Mouse (Mus musculus) forebrain, embryonic 14.5 days (tissue): ENCODE results near the gene Olfr424. TPM values are rescaled to one million over a fixed set of nuclear protein-coding genes. Genes with fewer than 3 reads are reported as not detected.

Source experiments
- ATAC-seq: fragments of 200-750 bp; cut with Nextera tagmentation; 2 replicates; pipeline ENCODE4 v1.8.0; 2017; ENCODE audit warnings: mild to moderate bottlenecking, moderate library complexity
- DNase-seq: peaks from one replicate; pipeline ENCODE4 v3.0.0-alpha.2; 2015; ENCODE audit warnings: low spot score
- H3K27ac ChIP-seq: fragments of 300-500 bp; sonication (generic); 2 replicates; pipeline ENCODE4 v1.5.1; 2014; ENCODE audit warnings: low read depth, mild to moderate bottlenecking, control low read depth, low read length, moderate library complexity
- H3K27me3 ChIP-seq: fragments of 300-500 bp; sonication (generic); replicated peaks from 2 replicates; pipeline ENCODE4 v1.6.1; 2014; ENCODE audit warnings: low read length, control low read depth, mixed read lengths; ENCODE audit not compliant: control insufficient read depth, insufficient read depth
- H3K36me3 ChIP-seq: fragments of 300-500 bp; sonication (generic); 2 replicates; pipeline ENCODE4 v1.6.1; 2014; ENCODE audit warnings: low read length, control low read depth; ENCODE audit not compliant: control insufficient read depth, insufficient read depth
- H3K4me1 ChIP-seq: fragments of 300-500 bp; sonication (generic); 2 replicates; pipeline ENCODE4 v1.6.1; 2014; ENCODE audit warnings: antibody characterized with exemption, low read length, control low read depth; ENCODE audit not compliant: control insufficient read depth, insufficient read depth
- H3K4me2 ChIP-seq: fragments of 300-500 bp; sonication (generic); 2 replicates; pipeline ENCODE4 v1.6.1; 2014; ENCODE audit warnings: mild to moderate bottlenecking, control low read depth, low read length
- H3K4me3 ChIP-seq: fragments of 300-500 bp; sonication (generic); 2 replicates; pipeline ENCODE4 v1.5.1; 2014; ENCODE audit warnings: low read depth, low read length, control low read depth
- H3K9ac ChIP-seq: fragments of 300-500 bp; sonication (generic); 2 replicates; pipeline ENCODE4 v1.6.1; 2014; ENCODE audit warnings: mild to moderate bottlenecking, low read length, control low read depth, moderate library complexity
- H3K9me3 ChIP-seq: fragments of 300-500 bp; sonication (generic); replicated peaks from 2 replicates; pipeline ENCODE4 v1.6.1; 2016; ENCODE audit warnings: low read length, control low read depth, mixed read lengths; ENCODE audit not compliant: control insufficient read depth
- WGBS: fragments of 180-500 bp; shearing (Covaris S2); extraction: QIAGEN DNeasy Blood & Tissue Kit; methylation state at CpG from one replicate; pipeline ENCODE4 v1.1.7; 2014; 5-methylcytosine and 5-hydroxymethylcytosine counted together
- polyA plus RNA-seq: library from polyadenylated mRNA; unstranded; fragments of >200 nt; fragmentation: Nextera tagmentation; extraction: Ambion mirVana; gene quantifications from 2 replicates; pipeline ENCODE4 v1.2.1, GENCODE M21; 2014

Olfr424 gene
- polyA plus RNA-seq, 1 experiment from 2014 or later, result not detected

- Histone ChIP-seq H3K9ac (no peak within 1 kb of the TSS), H3K36me3 (no peaks in the 10 kb centered on the region), H3K9me3 (no peaks in the 10 kb centered on the region), H3K27me3 (no peaks in the 10 kb centered on the region), H3K27ac (no peak within 1 kb of the TSS), H3K4me1 (no peaks in the 10 kb centered on the region), H3K4me3 (no peak within 1 kb of the TSS), H3K4me2 (no peak within 1 kb of the TSS)
- ATAC-seq (no peak), DNase-seq (no peak)
- 90% methylated on average over 1 of the region's 1 CpGs for WGBS
Measured at GRCm38 (mm10) chr1:174155333-174155732, 24.0 kb downstream of the Olfr424 start, which contains the start of gene Olfr420. Gene Olfr420 (plus strand): TSS chr1:174155633.

GRCm38 (mm10) chr1:174157622-174158021, 26.3 kb downstream of the Olfr424 start:
- WGBS, result 92% methylated on average over 3 of the region's 3 CpGs
- H3K4me3 ChIP-seq, result no peak overlapping the region
- ATAC-seq, result no peak

GRCm38 (mm10) chr1:174158512-174158911, 27.2 kb downstream of the Olfr424 start:
- 100% methylated on average over 1 of the region's 1 CpGs for WGBS
- H3K9me3 ChIP-seq, result no peaks in the 10 kb centered on the region
- no peak for DNase-seq
- ATAC-seq, result no peak
- H3K4me3 ChIP-seq, result no peak overlapping the region
- no peaks in the 10 kb centered on the region for H3K27me3 ChIP-seq
- H3K36me3 ChIP-seq, result no peaks in the 10 kb centered on the region
- H3K4me1 ChIP-seq, result no peaks in the 10 kb centered on the region
- no peak overlapping the region for H3K4me2 ChIP-seq
- no peak overlapping the region for H3K27ac ChIP-seq
- no peak overlapping the region for H3K9ac ChIP-seq

More at GRCm38 (mm10) chr1:174157622-174158021, 26.3 kb downstream of the Olfr424 start:
- Histone ChIP-seq H3K4me2 (no peak overlapping the region), H3K9me3 (no peaks in the 10 kb centered on the region), H3K9ac (no peak overlapping the region), H3K36me3 (no peaks in the 10 kb centered on the region), H3K27ac (no peak overlapping the region), H3K4me1 (no peaks in the 10 kb centered on the region), H3K27me3 (no peaks in the 10 kb centered on the region)
- no peak for DNase-seq

GRCm38 (mm10) chr1:174159095-174159494, 27.8 kb downstream of the Olfr424 start:
- no peak for ATAC-seq

GRCm38 (mm10) chr1:174169024-174169423, 37.7 kb downstream of the Olfr424 start:
- Histone ChIP-seq H3K27me3 (no peaks in the 10 kb centered on the region), H3K9ac (no peak overlapping the region), H3K4me1 (0 out of 2 replicates have a peak, but pooled peaks cover 2% of the 10 kb centered on the region), H3K36me3 (no peaks in the 10 kb centered on the region), H3K9me3 (no peaks in the 10 kb centered on the region), H3K27ac (no peak overlapping the region), H3K4me3 (no peak overlapping the region), H3K4me2 (no peak overlapping the region)
- no peak for ATAC-seq
- no peak for DNase-seq

More at GRCm38 (mm10) chr1:174159095-174159494, 27.8 kb downstream of the Olfr424 start:
- H3K9ac ChIP-seq, result no peak overlapping the region
- H3K9me3 ChIP-seq, result no peaks in the 10 kb centered on the region
- DNase-seq, result no peak
- no peaks in the 10 kb centered on the region for H3K4me1 ChIP-seq
- H3K27me3 ChIP-seq, result no peaks in the 10 kb centered on the region
- no peaks in the 10 kb centered on the region for H3K36me3 ChIP-seq
- 93% methylated on average over 10 of the region's 10 CpGs for WGBS
- H3K4me2 ChIP-seq, result no peak overlapping the region
- no peak overlapping the region for H3K4me3 ChIP-seq
- H3K27ac ChIP-seq, result no peak overlapping the region

- ATAC-seq (no peak), DNase-seq (no peak)
- H3K27me3 ChIP-seq, result no peaks in the 10 kb centered on the region
- no peaks in the 10 kb centered on the region for H3K36me3 ChIP-seq
- no peak overlapping the region for H3K4me3 ChIP-seq
- no peaks in the 10 kb centered on the region for H3K9me3 ChIP-seq
- H3K27ac ChIP-seq, result no peak overlapping the region
- 93% methylated on average over 5 of the region's 5 CpGs for WGBS
- 0 out of 2 replicates have a peak, but pooled peaks cover 2% of the 10 kb centered on the region for H3K4me1 ChIP-seq
- no peak overlapping the region for H3K4me2 ChIP-seq
- no peak overlapping the region for H3K9ac ChIP-seq
Measured at GRCm38 (mm10) chr1:174170706-174171501, 39.6 kb downstream of the Olfr424 start.

GRCm38 (mm10) chr1:174171537-174171936, 40.2 kb downstream of the Olfr424 start:
- ATAC-seq (no peak), DNase-seq (no peak)
- Histone ChIP-seq H3K9ac (no peak overlapping the region), H3K27me3 (no peaks in the 10 kb centered on the region), H3K4me2 (no peak overlapping the region), H3K4me1 (0 out of 2 replicates have a peak, but pooled peaks cover 2% of the 10 kb centered on the region), H3K4me3 (no peak overlapping the region), H3K36me3 (no peaks in the 10 kb centered on the region), H3K9me3 (no peaks in the 10 kb centered on the region), H3K27ac (no peak overlapping the region)
- 70% methylated on average over 2 of the region's 2 CpGs for WGBS

GRCm38 (mm10) chr1:174172605-174173004, 41.3 kb downstream of the Olfr424 start, which contains the start of gene Spta1:
Gene Spta1 (plus strand): TSS chr1:174172776.
- Histone ChIP-seq H3K27me3 (no peaks in the 10 kb centered on the region), H3K4me3 (no peak within 1 kb of the TSS), H3K36me3 (no peaks in the 10 kb centered on the region), H3K27ac (no peak within 1 kb of the TSS), H3K9me3 (no peaks in the 10 kb centered on the region), H3K9ac (no peak within 1 kb of the TSS), H3K4me2 (no peak within 1 kb of the TSS), H3K4me1 (0 out of 2 replicates have a peak, but pooled peaks cover 2% of the 10 kb centered on the region)
- no peak for ATAC-seq
- DNase-seq, result no peak
- WGBS, result 15% methylated on average over 3 of the region's 3 CpGs
